Mouse (Mus musculus): ENCODE measurements around the gene Ccl2. TPM values are rescaled to one million over a fixed set of nuclear protein-coding genes. Genes with fewer than 3 reads are reported as not detected.

Ccl2 gene
- polyA plus RNA-seq, 1 experiment: 3.1 TPM

GRCm38 (mm10) chr11:82084360-82084759 is 49.0 kb downstream of the Ccl2 start:
- no peak for DNase-seq (ENCODE audit: low read depth, low spot score)
- 91% methylated on average over 3 of the region's 3 CpGs for WGBS

Other genes starting within 250 kb of the Ccl2 start
- 0.03 TPM in 1 of 2 replicates, not detected in the other for gene 5530401A14Rik, start 174.9 kb upstream of the Ccl2 start, polyA plus RNA-seq (2012; rRNA removed)
- gene Asic2, start 67.1 kb upstream of the Ccl2 start, polyA plus RNA-seq (2012; rRNA removed): 0.84 and 1.0 TPM in 2 replicates
- not detected in 2 replicates for gene Gm17268, start 3.0 kb downstream of the Ccl2 start, polyA plus RNA-seq (2012; rRNA removed)
- gene Ccl7, start 10.1 kb downstream of the Ccl2 start, polyA plus RNA-seq (2012; rRNA removed): 0.86 and 1.2 TPM in 2 replicates
- 14.8 and 26.6 TPM in 2 replicates for gene Ccl11, start 22.3 kb downstream of the Ccl2 start, polyA plus RNA-seq (2012; rRNA removed)
- 4.3 and 6.0 TPM in 2 replicates for gene Ccl12, start 66.3 kb downstream of the Ccl2 start, polyA plus RNA-seq (2012; rRNA removed)
- gene Ccl8, start 79.6 kb downstream of the Ccl2 start, polyA plus RNA-seq (2012; rRNA removed): 21.2 and 22.4 TPM in 2 replicates

Measured in large intestine, adult 2 months (tissue).